Mouse (Mus musculus): ENCODE measurements around the gene Gm37240. TPM values are rescaled to one million over a fixed set of nuclear protein-coding genes. Genes with fewer than 3 reads are reported as not detected.
A peak's percentile ranks its signal among the peaks of the same experiment; 100 is the strongest.

The Gm37240 gene
- polyA plus RNA-seq, 1 experiment from 2014 or later = 3.2 TPM

DNA sequence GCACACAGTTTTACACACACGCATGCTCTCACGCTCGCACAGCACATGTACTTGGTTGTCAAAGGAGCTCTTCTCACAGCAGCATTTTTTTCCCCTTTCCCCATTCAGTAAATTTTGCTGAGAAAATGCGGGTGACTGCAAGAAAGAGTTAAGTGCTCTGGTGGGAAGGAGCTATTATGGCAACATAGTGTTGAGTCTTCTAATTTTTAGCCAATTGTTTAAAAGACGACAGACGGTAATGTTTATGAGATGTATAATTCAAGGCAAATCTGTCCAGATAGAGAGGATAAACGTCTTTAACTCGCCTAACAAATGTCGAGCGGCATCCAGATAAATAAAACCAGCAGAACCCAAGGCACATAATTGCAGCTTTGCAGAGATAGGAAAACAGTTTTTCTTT lies 726.5 kb downstream of the Gm37240 start:
- Histone ChIP-seq H3K27me3 (ENCODE audit: control insufficient read depth, insufficient read depth, low read length) (no peaks in the 10 kb centered on the region), H3K4me2 (ENCODE audit: low read depth, low read length) (no peak overlapping the region), H3K9me3 (replicated peaks; ENCODE audit: control insufficient read depth, low read length) (no peaks in the 10 kb centered on the region), H3K4me3 (ENCODE audit: low read depth, low read length) (no peak overlapping the region), H3K4me1 (ENCODE audit: control insufficient read depth, insufficient read depth, low read length) (no peaks in the 10 kb centered on the region), H3K9ac (replicated peaks; ENCODE audit: low read length) (no peak overlapping the region), H3K36me3 (replicated peaks; ENCODE audit: control insufficient read depth, insufficient read depth, low read depth, low read length) (no peaks in the 10 kb centered on the region), H3K27ac (replicated peaks; ENCODE audit: low read depth, low read length) (no peak overlapping the region)
- ATAC-seq (replicated peaks; ENCODE audit: insufficient number of reproducible peaks, low FRiP score, low TSS enrichment, low read depth) (no peak), DNase-seq (ENCODE audit: low spot score) (no peak)
- WGBS = 83% methylated on average over 10 of the region's 10 CpGs

DNA sequence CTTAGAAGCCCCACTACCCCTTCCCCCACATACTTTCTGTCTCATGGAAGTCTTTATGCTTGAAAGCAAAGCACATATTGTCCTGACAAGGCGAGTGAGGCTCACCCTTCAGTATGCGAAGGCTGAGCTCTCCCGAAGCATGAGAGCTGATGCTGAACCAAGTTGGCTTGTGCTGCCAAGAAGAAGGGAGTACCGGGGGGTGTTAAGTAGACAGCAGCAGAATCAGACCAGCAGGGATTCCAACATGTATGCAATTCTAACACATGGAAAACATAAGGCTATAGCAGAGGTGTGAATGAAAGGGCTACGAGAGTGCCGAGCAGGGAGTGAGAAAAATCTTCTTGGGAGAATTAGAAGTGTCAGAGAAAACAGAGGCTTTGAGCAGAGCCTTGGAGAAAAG lies 727.7 kb downstream of the Gm37240 start:
- Histone ChIP-seq H3K4me3 (ENCODE audit: low read depth, low read length) (no peak overlapping the region), H3K27ac (replicated peaks; ENCODE audit: low read depth, low read length) (no peak overlapping the region), H3K4me2 (ENCODE audit: low read depth, low read length) (no peak overlapping the region), H3K36me3 (replicated peaks; ENCODE audit: control insufficient read depth, insufficient read depth, low read depth, low read length) (no peaks in the 10 kb centered on the region), H3K9ac (replicated peaks; ENCODE audit: low read length) (no peak overlapping the region), H3K27me3 (ENCODE audit: control insufficient read depth, insufficient read depth, low read length) (no peaks in the 10 kb centered on the region), H3K4me1 (ENCODE audit: control insufficient read depth, insufficient read depth, low read length) (no peaks in the 10 kb centered on the region), H3K9me3 (replicated peaks; ENCODE audit: control insufficient read depth, low read length) (no peaks in the 10 kb centered on the region)
- DNase-seq (ENCODE audit: low spot score) (no peak), ATAC-seq (replicated peaks; ENCODE audit: insufficient number of reproducible peaks, low FRiP score, low TSS enrichment, low read depth) (no peak)
- 80% methylated on average over 6 of the region's 6 CpGs for WGBS

DNA sequence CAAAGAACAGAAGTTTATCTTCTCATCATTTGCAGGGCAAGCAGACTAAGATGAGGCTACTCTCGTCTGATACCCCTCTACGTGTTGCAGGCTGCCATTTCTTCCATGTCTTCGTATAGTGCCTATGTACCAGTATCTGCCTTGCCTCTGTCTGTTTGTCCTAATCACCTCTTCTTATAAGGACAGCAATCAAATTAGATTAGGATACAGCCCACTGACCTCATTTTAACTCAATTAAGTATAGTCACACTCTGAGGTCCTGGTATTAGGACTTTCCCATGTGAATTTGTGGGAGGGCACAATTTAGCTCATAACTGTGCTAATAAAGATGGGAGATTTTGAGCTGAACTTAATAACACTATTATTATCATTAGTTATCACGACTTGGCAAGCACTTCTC lies 738.5 kb downstream of the Gm37240 start:
- ATAC-seq (replicated peaks; ENCODE audit: insufficient number of reproducible peaks, low FRiP score, low TSS enrichment, low read depth) (no peak), DNase-seq (ENCODE audit: low spot score) (no peak)
- no peak overlapping the region for H3K9ac ChIP-seq (replicated peaks; ENCODE audit: low read length)
- WGBS = 78% methylated on average over 4 of the region's 4 CpGs
- H3K9me3 ChIP-seq (replicated peaks; ENCODE audit: control insufficient read depth, low read length) = no peaks in the 10 kb centered on the region
- no peak overlapping the region for H3K4me2 ChIP-seq (ENCODE audit: low read depth, low read length)
- H3K4me1 ChIP-seq (ENCODE audit: control insufficient read depth, insufficient read depth, low read length) = no peaks in the 10 kb centered on the region
- H3K27me3 ChIP-seq (ENCODE audit: control insufficient read depth, insufficient read depth, low read length) = no peaks in the 10 kb centered on the region
- no peak overlapping the region for H3K27ac ChIP-seq (replicated peaks; ENCODE audit: low read depth, low read length)
- no peak overlapping the region for H3K4me3 ChIP-seq (ENCODE audit: low read depth, low read length)
- no peaks in the 10 kb centered on the region for H3K36me3 ChIP-seq (replicated peaks; ENCODE audit: control insufficient read depth, insufficient read depth, low read depth, low read length)

DNA sequence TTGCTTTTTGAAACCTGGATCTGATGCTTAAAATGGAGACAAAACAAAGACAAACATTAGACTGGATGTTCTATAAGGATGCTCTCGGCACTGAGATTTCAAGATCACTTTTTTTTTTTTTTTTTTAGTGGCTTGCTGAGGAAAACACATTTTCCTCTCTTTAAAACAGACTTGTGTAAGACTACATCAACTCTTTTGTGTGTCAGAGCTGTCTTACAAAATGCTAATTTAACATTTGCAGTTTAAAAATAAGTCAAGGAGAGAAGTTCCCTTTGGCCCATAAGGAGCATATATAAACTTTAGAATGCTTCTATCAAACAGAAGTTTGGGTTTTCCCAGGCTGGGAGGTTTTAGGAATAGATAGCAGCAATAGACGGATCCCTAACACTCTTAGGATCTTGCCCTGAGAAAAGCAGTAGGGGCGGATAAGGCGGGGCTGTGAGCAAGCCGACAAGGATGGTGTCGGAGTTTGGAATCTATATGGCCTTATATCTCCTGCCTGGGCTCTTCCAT lies 739.2 kb downstream of the Gm37240 start:
- Histone ChIP-seq H3K4me3 (ENCODE audit: low read depth, low read length) (no peak overlapping the region), H3K9ac (replicated peaks; ENCODE audit: low read length) (no peak overlapping the region), H3K36me3 (replicated peaks; ENCODE audit: control insufficient read depth, insufficient read depth, low read depth, low read length) (no peaks in the 10 kb centered on the region), H3K27ac (replicated peaks; ENCODE audit: low read depth, low read length) (no peak overlapping the region), H3K4me2 (ENCODE audit: low read depth, low read length) (no peak overlapping the region), H3K4me1 (ENCODE audit: control insufficient read depth, insufficient read depth, low read length) (no peaks in the 10 kb centered on the region), H3K9me3 (replicated peaks; ENCODE audit: control insufficient read depth, low read length) (no peaks in the 10 kb centered on the region), H3K27me3 (ENCODE audit: control insufficient read depth, insufficient read depth, low read length) (no peaks in the 10 kb centered on the region)
- DNase-seq (ENCODE audit: low spot score) (no peak), ATAC-seq (replicated peaks; ENCODE audit: insufficient number of reproducible peaks, low FRiP score, low TSS enrichment, low read depth) (no peak)
- whole genome bisulfite sequencing = 86% methylated on average over 6 of the region's 6 CpGs

DNA sequence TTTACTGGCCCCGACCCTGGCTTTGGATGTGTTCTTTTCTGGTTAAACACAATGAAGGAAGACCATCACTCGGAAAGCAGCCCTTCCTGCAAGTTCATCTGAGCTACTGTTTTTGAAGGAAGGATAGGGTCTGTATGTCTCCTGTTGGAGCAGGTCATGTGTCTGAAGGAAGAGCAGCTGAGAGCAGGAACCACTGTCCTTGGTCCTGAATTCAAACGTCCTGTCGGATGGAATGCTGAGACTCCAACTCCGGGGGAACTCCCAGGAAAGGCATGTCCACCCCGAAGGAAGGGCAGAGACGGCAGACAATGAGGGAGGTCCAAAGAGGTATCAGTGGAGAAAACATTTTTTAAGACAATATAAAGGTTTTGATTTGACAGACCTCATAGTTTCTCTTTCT lies 741.8 kb downstream of the Gm37240 start:
- Histone ChIP-seq H3K27ac (replicated peaks; ENCODE audit: low read depth, low read length) (no peak overlapping the region), H3K9me3 (replicated peaks; ENCODE audit: control insufficient read depth, low read length) (no peaks in the 10 kb centered on the region), H3K4me2 (ENCODE audit: low read depth, low read length) (no peak overlapping the region), H3K36me3 (replicated peaks; ENCODE audit: control insufficient read depth, insufficient read depth, low read depth, low read length) (no peaks in the 10 kb centered on the region), H3K27me3 (ENCODE audit: control insufficient read depth, insufficient read depth, low read length) (no peaks in the 10 kb centered on the region), H3K9ac (replicated peaks; ENCODE audit: low read length) (no peak overlapping the region), H3K4me3 (ENCODE audit: low read depth, low read length) (no peak overlapping the region), H3K4me1 (ENCODE audit: control insufficient read depth, insufficient read depth, low read length) (no peaks in the 10 kb centered on the region)
- 34% methylated on average over 7 of the region's 7 CpGs for WGBS
- no peak for ATAC-seq (replicated peaks; ENCODE audit: insufficient number of reproducible peaks, low FRiP score, low TSS enrichment, low read depth)
- DNase-seq (ENCODE audit: low spot score) = peak; percentile 76

DNA sequence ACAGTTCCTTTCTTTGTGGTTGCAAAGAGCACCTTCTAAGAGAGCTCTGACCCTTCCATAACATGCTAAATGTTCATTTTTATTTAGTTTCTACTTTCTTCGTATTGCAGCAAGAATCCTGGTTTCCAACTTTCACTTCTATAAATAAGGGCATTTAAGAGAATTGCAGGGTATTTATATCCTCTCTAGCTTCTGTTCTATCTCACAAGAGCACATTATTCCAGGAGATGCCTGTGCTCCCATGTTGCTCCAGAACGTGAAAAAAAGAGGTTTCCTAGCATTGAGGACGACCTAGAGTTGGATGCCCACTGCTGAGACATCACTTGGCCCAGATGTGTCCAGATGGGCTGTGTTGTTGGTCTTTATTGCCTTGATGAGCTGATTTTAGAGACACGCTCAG lies 742.2 kb downstream of the Gm37240 start:
- H3K4me2 ChIP-seq (ENCODE audit: low read depth, low read length) = no peak overlapping the region
- no peak for DNase-seq (ENCODE audit: low spot score)
- H3K27ac ChIP-seq (replicated peaks; ENCODE audit: low read depth, low read length) = no peak overlapping the region
- no peak overlapping the region for H3K9ac ChIP-seq (replicated peaks; ENCODE audit: low read length)
- no peaks in the 10 kb centered on the region for H3K36me3 ChIP-seq (replicated peaks; ENCODE audit: control insufficient read depth, insufficient read depth, low read depth, low read length)
- no peak overlapping the region for H3K4me3 ChIP-seq (ENCODE audit: low read depth, low read length)
- no peaks in the 10 kb centered on the region for H3K27me3 ChIP-seq (ENCODE audit: control insufficient read depth, insufficient read depth, low read length)
- no peaks in the 10 kb centered on the region for H3K9me3 ChIP-seq (replicated peaks; ENCODE audit: control insufficient read depth, low read length)
- no peaks in the 10 kb centered on the region for H3K4me1 ChIP-seq (ENCODE audit: control insufficient read depth, insufficient read depth, low read length)
- ATAC-seq (replicated peaks; ENCODE audit: insufficient number of reproducible peaks, low FRiP score, low TSS enrichment, low read depth) = no peak
- WGBS = 89% methylated on average over 4 of the region's 4 CpGs

DNA sequence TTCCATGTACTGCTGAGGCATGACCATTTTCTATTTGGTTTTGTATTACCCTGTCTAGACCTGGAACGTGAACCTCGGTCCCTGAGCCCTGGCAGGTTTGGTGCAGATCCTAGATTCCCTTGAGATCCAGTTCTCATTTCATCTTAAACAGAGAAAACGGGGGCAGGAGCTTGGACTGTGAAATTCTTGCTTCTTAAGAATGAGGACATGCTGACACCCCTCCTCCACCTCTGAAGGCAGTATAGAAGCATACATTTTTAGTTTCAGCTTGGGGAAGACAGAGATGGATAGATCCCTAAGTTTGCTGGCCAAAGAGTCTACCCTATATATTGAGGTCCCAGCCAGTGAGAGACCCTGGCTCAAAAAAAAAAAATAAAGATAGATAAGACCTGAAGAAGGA lies 742.9 kb downstream of the Gm37240 start:
- Histone ChIP-seq H3K9ac (replicated peaks; ENCODE audit: low read length) (no peak overlapping the region), H3K4me3 (ENCODE audit: low read depth, low read length) (no peak overlapping the region), H3K36me3 (replicated peaks; ENCODE audit: control insufficient read depth, insufficient read depth, low read depth, low read length) (no peaks in the 10 kb centered on the region), H3K4me1 (ENCODE audit: control insufficient read depth, insufficient read depth, low read length) (no peaks in the 10 kb centered on the region), H3K4me2 (ENCODE audit: low read depth, low read length) (no peak overlapping the region), H3K27me3 (ENCODE audit: control insufficient read depth, insufficient read depth, low read length) (no peaks in the 10 kb centered on the region), H3K9me3 (replicated peaks; ENCODE audit: control insufficient read depth, low read length) (no peaks in the 10 kb centered on the region), H3K27ac (replicated peaks; ENCODE audit: low read depth, low read length) (no peak overlapping the region)
- WGBS = 69% methylated on average over 3 of the region's 3 CpGs
- ATAC-seq (replicated peaks; ENCODE audit: insufficient number of reproducible peaks, low FRiP score, low TSS enrichment, low read depth) (no peak), DNase-seq (ENCODE audit: low spot score) (no peak)

DNA sequence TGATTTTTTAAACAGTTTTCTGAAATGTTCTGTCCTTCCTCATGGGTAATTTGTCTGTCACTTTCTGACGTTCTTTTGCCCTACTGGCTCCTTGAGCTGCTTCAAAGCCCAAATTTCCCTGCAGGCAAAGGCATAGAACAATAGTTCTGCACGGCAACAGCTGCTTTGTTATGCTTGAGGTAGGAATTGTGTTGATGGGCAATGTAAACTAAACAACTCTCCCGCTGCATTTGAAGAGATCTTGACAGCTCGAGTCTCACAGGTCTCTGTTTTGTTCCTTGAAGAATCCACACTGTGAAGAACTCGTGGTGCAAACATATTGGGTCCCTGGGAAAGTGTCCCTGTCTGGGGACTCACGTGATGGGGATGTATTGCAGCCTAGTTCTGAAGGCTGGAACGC lies 746.8 kb downstream of the Gm37240 start:
- DNase-seq (ENCODE audit: low spot score) (no peak), ATAC-seq (replicated peaks; ENCODE audit: insufficient number of reproducible peaks, low FRiP score, low TSS enrichment, low read depth) (no peak)
- Histone ChIP-seq H3K27me3 (ENCODE audit: control insufficient read depth, insufficient read depth, low read length) (no peaks in the 10 kb centered on the region), H3K27ac (replicated peaks; ENCODE audit: low read depth, low read length) (no peak overlapping the region), H3K9me3 (replicated peaks; ENCODE audit: control insufficient read depth, low read length) (no peaks in the 10 kb centered on the region), H3K4me2 (ENCODE audit: low read depth, low read length) (no peak overlapping the region), H3K9ac (replicated peaks; ENCODE audit: low read length) (no peak overlapping the region), H3K4me3 (ENCODE audit: low read depth, low read length) (no peak overlapping the region), H3K4me1 (ENCODE audit: control insufficient read depth, insufficient read depth, low read length) (no peaks in the 10 kb centered on the region), H3K36me3 (replicated peaks; ENCODE audit: control insufficient read depth, insufficient read depth, low read depth, low read length) (no peaks in the 10 kb centered on the region)
- 32% methylated on average over 7 of the region's 7 CpGs for WGBS
